Mouse (Mus musculus) adipocyte (in vitro differentiated cells): ENCODE measurements around the gene Slpi.
A peak's percentile ranks its signal among the peaks of the same experiment; 100 is the strongest.
"Not testable (repeated sequence)": the region's sequence is repeated elsewhere in the genome, so short reads cannot be mapped to it uniquely, and the experiment has no call there.

Experiments used
- DNase-seq: peaks from one replicate; pipeline ENCODE4 v3.0.0-alpha.2; 2016; ENCODE audit warnings: low spot score

The Slpi gene

DNA sequence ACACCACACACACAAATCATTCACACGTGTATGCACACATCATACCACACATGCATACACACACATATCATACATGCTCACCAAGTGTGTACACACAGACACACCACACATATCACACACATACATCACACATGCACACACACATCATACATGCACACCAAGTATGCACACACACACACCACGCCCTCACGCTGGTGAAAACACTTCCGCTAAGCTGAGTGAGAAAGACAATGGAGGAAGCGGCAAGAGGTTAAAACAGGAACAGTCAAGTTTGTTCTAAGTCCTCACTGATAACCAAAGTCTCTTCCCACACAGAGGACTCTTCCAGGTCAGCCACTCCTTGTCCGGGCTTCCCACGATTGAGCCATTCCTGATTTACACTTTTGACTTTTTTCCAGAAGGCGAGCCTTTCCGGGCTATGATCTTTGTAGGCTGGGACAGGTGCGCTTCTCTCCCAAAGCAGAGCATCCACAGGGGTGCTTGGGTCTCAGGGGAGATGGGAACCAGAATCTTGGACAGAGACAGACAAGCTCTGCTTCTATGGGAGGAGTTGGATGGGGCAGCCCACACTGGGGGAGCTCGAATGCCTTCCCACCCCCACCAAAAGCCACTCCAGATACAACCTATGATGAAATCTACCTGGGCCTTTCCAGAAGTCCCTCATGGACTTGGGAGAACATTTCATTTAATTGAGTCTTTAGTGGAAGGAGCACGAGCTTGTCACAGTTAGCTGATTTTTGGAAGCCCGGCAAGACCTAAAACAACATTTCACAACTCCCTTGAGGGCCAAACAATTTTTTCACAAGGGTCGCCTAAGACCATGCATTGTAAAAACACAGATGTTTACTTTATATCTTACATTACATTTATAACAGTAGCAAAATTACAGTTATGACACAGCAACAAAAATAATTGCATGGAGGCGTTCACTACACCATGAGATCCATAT, 11.1 kb downstream of the Slpi start:
- DNase-seq = peak; percentile 35

DNA sequence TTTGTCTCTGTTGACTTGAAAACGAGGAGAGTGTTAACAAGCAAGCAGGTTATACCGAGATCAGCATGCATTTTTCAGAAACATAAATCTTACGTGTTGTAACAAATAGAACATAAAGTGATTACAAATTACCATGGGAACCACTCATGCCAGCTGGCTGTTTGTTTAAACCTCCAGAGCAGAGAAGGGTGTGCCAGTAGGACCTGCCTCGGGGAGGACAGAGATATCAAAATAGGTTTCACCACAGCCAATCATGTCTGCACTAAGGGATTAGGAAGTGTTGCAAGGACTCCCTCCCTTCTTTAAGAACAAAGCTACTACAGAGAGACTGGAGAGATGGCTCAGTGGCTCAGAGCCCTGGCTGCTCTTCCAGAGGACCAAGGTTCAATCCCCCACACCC, 15.7 kb downstream of the Slpi start:
- DNase-seq = peak; percentile 50

DNA sequence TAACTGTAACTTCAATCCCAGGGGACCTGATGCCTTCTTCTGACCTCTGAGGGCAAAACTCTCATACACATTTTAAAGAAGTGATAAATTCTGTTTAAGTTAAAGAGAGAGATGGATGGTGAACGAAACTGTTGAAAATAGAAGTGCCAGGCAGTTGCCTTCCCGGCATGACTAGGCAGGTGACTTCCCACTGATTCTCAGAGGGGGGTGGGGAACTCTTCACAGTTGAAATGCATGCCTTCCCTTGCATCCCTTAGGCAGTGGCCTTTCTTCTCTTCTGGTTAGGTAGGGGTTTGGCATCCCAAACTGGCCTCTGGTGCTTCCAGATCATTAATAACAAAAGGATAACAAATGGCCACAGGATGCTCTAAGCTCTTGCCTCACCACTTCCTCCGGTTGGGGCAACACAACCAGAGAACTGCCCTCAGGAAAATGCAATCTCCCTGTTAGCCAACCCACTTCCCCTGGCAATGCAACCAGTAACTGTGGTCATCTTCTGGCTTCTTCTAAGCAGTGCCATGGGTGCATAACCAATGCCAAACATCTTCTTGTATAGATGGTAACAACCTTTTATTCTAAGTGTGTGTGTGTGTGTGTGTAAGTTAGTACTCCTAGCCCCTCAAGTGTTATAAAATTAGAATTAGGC, 16.4 kb downstream of the Slpi start:
- DNase-seq = peak; percentile 45

DNA sequence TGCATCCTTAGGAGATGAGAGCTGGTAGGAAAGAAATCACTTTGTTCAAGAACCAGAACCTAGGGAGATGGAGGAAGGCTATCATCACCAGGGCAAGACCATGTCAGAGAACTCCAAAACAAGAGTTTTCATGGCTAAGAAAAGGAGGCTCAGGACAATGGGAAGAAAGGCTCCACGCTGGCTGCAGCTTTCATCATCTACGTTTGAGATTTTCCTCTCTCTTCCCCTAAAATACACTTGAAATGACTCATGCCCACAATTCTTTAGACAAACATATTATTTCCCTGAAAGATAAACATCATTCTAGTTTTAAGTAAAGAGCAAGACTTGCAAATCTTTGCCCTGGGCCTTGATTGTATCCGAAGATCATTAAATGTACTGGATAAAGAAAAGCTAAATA, 17.5 kb downstream of the Slpi start:
- no peak for DNase-seq

DNA sequence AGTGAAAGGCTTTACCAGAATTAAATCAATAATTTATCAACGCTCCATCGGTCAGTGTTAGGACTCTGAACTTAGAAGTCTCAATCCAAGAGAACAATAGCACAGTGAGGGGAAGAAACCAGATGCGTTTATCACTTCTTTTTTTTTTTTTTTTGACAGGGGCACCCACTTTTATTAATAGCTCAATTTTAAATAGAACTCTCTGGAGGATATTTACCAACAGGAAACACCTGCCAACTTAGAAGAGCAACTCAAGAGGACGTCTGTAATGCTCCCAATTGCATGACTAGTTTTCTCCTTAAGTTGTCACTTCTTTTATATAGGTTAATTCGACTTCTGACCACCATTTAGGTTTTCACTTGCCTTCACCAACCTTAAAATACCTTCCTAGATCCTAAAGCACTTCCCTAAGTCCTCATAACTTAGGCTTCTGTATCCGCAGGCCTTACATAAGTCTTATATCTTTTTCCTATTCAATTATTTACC, 20.2 kb downstream of the Slpi start:
- no peak for DNase-seq

DNA sequence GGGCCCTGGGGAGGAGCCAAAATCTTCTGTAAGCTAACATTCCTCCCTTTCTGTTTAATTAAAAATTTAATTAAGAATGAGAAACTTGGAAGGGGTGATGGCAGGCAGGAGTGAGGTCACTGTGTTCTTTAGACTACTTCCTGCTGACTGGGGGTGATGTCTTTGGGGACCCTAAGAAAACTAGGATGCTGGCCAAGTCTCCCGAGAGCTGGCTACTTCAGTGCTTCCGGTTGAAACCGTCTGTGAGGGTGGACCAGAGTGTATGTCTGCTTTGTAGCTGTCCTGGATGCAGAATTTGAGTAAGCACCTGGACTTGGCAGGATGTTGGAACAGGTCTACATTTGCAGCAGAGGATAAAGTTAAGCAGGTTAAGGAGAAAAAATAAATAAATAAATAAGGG, 21.9 kb downstream of the Slpi start:
- no peak for DNase-seq

DNA sequence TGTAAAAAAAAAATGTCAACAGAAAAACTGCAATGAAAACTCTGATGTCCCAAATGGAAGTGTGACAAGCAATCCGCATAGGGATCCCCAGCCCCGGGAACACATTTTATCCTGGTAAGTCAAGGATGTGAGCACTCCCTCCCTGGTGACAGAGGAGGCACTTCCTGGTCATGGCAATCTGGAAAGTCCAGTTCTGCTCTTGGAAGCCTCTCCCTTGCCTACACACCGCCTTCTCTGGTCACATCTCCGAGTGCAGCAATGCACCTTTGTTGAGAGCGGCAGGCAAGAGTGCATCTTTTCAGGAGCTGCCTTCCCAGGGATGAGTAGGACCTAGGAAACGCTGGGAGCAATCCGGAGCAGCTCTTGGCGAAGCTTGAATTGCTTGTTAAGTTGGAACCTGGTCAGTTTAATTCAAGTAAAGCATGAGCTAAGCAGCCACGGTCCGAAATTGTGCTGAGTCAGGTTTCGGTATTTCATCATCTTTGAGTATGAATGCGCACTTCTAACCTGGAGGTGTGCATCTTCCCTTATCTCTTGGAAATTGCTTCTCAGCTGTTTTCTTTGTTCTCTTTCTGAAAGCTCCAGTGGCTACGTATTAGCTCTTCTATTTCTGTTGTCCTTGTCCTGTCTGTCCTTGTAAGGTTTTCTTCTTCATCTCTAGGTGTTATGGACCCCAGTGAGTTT, 27.8 kb downstream of the Slpi start:
- DNase-seq = no peak

DNA sequence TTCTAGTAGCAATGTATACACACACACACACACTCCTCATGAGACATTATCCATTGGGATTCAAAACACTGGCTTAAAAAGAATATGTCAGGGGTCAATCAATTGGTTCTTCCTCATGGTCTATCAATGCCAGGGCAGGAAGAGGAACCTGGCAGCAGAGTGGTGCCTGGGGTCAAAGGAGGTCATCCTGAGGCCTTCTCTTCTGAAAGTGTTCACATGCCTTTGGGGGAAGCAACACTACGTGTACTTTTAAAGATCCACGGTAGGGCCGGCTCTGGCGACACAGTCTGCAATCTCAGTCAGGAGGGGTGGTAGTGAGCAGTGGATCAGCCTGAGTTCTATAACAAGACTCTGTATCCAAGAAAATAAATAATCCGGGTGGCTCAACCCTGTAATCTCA, 29.2 kb downstream of the Slpi start:
- no peak for DNase-seq

DNA sequence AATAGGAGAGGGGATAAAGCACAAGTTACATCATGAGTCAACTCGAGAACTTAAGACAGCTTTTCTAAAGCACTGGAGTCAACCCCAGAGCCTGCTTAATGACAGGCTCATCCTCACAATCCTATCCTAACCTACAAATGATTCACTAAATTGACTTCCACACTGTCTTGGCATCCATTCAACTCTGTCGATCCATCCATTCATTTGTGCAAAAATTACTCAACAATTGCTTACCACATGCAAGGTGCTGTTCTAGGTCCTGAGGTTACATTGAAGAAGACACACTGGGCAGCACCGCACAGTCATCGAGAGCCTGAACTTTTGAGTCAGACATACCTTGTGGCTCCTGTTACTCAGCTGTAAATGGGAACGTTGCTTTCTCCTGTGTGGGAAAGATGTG, 29.9 kb downstream of the Slpi start:
- DNase-seq = no peak

DNA sequence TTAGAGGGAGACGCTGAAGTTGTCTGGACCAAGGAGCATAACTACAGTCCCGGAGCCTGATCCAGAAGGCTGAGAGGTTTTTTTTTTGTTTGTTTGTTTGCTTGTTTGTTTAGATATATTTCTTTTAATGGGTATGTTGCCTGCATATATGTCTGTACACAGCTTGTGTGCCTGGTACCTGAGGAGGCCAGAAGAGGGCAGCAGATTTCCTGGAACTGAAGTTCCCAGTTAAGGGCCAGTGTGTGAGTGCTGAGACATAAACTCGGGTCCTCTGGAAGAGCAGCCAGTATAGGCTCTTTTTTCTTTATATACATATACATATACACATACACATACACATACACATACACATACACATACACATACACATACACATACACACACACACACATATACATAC, 30.5 kb downstream of the Slpi start:
- DNase-seq = no peak

DNA sequence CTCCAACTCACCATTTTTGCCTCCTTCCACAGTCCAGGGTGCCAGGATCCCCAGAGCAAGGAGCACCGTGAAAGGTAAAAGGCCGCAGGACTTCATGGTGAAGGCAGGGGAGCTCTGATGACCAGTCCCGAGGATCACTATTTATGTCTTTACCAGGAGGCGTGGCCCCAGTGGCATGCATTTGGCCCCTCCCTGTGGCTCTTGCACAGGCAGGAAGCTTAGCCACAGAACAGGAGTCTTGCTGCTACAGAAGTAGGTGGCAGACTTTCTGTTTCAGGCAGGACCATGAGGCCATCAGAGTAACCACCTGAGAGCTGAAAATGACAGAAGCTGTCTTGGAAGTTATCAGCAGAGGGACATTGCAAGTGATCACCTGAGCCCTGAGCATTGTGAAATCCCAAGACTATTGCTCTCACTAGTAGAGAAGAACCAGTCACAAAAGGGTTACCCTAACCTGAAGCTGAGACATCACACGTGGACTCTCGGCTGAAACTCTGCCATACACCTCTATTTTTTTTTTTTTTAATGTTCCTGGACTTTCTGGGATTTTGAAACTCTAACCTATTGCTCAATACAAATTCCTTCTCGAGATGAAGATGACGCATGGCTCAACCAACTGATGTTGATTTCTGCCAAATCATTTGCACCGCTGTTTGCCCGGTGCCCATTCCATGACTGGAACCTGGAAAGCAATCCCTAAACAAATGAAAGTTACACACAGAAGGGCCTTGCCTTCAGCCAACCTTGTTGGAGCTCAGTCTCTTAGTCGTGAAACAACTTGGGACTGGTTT, 32.5 kb downstream of the Slpi start:
- DNase-seq = peak; percentile 60

DNA sequence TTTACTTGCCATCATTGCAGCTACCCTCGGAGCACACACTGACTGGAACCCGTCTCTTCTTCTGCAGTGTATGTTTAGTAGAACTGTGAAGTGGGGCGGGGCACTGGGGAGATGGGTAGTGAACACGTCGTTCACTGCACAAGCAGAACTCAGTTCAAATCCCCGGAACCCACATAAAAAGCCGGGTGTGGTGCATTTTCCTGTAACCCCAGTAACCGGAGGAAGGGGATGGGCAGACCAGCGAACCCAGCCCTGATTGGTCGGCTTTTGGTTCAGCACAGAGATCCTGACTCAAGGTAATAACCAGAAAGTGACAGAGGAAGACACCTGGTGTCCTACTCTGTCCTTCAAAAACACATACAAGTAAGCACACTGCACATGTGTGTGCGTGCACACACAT, 35.5 kb downstream of the Slpi start:
- DNase-seq = no peak

DNA sequence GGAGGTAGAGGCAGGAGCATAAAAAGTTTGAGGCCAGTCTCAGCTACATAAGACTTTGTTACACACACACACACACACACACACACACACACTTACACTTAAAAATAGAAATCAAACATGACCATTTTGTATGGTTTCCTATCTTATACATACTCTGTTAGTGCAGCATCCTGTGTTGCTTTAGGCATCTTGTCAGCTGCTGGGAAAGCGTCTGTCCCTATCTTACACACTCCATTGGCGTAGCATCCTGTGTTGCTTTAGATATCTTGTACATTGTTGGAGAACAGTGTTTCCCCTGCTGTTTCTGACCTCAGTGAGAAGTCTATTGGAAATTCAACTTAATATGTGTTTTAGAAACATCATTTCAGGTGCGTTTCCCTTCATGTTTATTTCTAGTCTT, 36.2 kb downstream of the Slpi start:
- no peak for DNase-seq

DNA sequence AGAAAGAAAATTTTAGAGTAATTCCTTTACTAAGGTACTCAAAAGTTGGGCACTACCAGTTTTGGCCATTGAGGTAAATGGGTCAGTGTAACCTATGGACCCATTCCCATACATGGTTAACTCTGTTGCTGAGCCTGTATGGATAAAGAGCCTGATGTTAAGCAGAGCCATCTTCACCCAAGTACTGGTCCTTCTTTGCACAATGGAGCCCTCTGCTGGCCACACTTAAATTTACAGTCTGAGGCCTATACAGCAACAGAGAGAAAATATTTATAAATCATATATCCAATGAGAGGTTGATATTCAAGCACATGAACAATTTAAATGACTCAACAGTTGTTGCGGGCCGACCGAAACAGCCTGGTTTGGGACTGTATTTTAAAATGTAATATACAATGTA, 39.9 kb downstream of the Slpi start:
- DNase-seq = no peak

DNA sequence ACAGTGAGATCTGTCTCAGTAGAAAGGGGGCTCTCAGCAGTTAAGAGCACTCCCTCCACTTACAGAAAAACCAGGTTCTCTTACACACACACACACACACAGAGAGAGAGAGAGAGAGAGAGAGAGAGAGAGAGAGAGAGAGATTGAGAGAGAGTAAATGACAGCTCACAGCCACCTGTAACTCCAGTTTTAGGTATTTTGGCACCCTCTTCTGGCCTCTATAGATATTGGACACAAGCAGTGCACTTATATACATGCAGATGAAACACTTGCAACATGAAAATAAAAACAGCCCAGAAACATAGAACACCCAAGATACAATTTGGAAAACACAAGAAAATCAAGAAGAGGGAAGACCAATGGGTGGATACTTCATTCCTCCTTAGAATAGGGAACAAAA, 41.2 kb downstream of the Slpi start:
- not testable (repeated sequence) for DNase-seq

DNA sequence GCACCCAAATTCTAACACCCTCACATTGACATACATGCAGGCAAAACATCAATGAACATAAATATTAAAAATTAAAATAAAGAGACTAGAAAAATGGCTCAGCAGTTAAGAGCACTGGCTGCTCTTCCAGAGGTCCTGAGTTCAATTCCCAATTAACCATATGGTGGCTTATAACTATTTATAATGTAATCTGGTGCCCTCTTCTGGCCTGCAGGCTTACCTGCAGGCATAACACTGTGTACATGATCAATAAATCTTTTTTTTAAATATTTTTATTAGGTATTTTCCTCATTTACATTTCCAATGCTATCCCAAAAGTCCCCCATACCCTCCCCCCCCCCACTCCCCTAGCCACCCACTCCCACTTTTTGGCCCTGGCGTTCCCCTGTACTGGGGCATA, 45.2 kb downstream of the Slpi start:
- DNase-seq = not testable (repeated sequence)

DNA sequence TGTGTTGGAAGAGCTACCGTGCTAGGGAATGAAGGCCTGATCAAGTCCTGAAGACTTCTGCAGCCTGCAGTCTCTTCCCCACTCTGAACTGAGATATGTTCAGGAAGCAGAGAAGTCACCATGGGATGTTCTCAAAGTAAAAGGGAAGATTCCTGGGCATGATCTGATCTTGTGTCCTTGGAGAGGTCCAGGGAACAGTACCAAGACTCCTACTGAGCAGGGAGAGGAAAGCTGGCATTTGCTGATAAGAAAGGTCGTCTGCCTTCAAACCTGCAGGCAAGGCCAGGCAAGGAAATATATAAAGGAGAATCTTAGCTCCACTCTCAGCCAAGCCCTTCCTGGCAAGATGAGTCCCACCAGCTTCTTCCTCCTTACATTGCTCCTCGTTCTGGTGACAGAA, 56.5 kb downstream of the Slpi start, which contains the start of gene Svs5:
Gene Svs5 (plus strand): TSS at position 301 of the 400 bp plus-strand sequence.
- DNase-seq = not testable (repeated sequence)

DNA sequence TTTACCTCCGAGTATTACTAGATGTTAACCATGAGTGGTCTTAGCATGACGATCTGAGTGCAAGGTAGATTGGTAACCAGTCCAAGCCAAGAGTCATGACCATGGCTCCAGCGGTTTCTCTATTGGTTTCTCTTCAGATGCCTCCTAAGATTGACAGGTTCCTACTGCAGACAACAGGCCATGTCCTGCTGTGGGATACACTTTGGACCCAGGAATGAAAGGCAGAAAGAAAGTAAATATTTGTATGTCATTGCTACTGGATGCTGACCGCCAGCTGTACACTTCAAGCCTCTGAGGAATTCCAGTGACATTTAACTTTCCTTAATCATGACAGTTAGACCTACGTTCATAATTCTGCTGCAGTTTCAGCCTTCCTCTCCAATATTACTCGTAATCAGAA, 67.9 kb downstream of the Slpi start:
- DNase-seq = no peak

DNA sequence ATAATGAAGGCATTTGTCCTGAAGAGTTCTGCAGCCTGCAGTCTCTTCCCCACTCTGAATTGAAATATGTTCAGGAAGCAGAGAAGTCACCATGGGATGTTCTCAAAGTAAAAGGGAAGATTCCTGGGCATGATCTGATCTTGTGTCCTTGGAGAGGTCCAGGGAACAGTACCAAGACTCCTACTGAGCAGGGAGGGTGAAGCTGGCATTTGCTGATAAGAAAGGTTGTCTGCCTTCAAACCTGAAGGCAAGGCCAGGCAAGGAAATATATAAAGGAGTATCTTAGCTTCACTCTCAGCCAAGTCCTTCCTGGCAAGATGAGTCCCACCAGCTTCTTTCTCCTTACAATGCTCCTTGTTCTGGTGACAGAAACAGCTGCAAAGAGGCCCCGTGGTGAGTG, 72.4 kb downstream of the Slpi start, which contains the start of gene Svs6:
Gene Svs6 (plus strand): TSS at position 301 of the 400 bp plus-strand sequence.
- DNase-seq = not testable (repeated sequence)

DNA sequence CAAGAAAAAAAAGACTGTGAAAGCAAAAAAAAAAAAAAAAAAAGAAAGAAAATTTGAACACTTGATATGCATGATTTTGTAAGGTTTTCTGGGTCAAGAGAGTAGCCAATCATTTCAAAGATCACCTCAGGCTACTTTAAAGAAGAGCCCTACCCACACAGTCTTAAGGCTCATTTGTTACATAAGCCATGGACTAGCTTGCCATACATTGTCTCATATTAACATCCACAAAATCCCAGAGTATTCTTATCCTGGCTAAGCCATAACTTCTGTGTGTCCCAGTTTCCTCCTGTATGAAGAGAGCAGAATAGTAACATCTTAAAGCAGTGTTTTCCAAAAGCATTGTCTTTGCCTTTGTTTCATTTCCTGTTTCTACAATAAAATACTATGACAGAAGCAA, 73.4 kb downstream of the Slpi start:
- DNase-seq = not testable (repeated sequence)

DNA sequence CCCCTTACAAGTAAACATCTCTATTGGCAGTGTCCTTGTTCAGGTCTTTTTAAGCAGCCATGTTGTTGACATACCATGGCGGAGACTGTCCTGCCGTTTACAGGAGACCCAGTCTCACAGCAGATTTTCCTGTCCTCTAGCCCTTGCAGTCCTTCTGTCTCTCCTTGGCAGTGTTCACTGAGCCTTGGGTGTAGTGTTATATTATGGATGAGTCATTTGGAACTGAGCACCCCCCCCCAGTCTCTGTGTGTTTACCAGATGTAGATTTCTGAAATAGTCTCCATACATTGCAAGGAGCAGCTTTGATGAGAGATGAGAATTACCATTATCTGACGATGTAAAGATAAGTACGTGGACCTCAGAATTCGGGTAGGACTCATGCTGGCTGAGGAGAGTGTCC, 76.3 kb downstream of the Slpi start:
- no peak for DNase-seq
